Mouse (Mus musculus): ENCODE measurements at regions not wholly inside any gene's neighbourhood (a gene's known extent, or its start where the extent isn't known, plus 50 kb on each side); places are given as distances from the start of the nearest gene placed in this dataset.

DNA sequence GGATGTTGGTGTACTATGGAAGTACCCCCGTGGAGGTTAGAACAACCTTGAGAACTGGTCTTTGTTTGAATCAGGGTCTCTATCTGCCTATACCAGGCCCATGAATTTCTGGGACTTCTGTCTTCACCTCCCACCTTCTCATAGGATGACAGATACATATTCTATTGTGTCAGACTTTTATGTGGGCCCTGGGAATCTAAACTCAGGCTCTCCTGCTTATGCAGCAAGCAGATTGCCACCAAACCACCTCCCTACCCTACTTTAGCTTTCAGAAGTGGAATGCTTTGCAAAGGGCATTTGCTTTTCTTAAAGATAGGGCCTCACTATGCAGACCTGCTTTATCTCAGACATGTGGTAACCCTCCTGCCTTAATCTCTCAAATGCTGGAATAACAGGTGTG is 322.7 kb upstream of the Cxcr4 start:
- no peak for TF ChIP-seq CTCF (IDR thresholded peaks at IDR 0.05; ENCODE audit: insufficient read depth, low read depth, low read length)
- no peak for TF ChIP-seq POLR2A (IDR thresholded peaks at IDR 0.05; ENCODE audit: insufficient read depth, low read depth, low read length)
